Mouse (Mus musculus): Measurements from ENCODE around the gene Dhcr7. TPM values are rescaled to one million over a fixed set of nuclear protein-coding genes. Genes with fewer than 3 reads are reported as not detected.

Dhcr7 gene
- polyA plus RNA-seq, 1 experiment = 107 TPM

GRCm38 (mm10) chr7:143848768-143849482, 26.0 kb downstream of the Dhcr7 start:
- Histone ChIP-seq H3K4me2 (ENCODE audit: low read depth) (no peak overlapping the region), H3ac (ENCODE audit: control insufficient read depth, insufficient read length) (no peak overlapping the region), H3K4me3 (no peak overlapping the region), H3K79me2 (ENCODE audit: control insufficient read depth, insufficient read depth) (no peaks in the 10 kb centered on the region), H3K36me3 (ENCODE audit: control insufficient read depth, insufficient read depth) (peaks cover 24% of the 10 kb centered on the region), H3K27me3 (ENCODE audit: control insufficient read depth, insufficient read depth, insufficient read length) (no peaks in the 10 kb centered on the region)
- no peak for TF ChIP-seq SRF (IDR thresholded peaks at IDR 0.05; ENCODE audit: control insufficient read depth, insufficient read length, low read depth)
- TF ChIP-seq MYOD1 (IDR thresholded peaks at IDR 0.05; ENCODE audit: control insufficient read depth in 1 of 3, insufficient read length in 2 of 3, low read depth in 2 of 3) = no peak
- no peak for TF ChIP-seq CEBPB (IDR thresholded peaks at IDR 0.05; ENCODE audit: insufficient read depth, poor library complexity, severe bottlenecking)
- no peak for TF ChIP-seq E2F4 (IDR thresholded peaks at IDR 0.05; ENCODE audit: insufficient read depth)
- TF ChIP-seq TCF12 (IDR thresholded peaks at IDR 0.05; ENCODE audit: insufficient read depth, poor library complexity, severe bottlenecking) = no peak
- TF ChIP-seq TCF3 (IDR thresholded peaks at IDR 0.05; ENCODE audit: insufficient read length, low read depth) = no peak
- TF ChIP-seq MAX (IDR thresholded peaks at IDR 0.05; ENCODE audit: low read depth) = no peak
- TF ChIP-seq REST (IDR thresholded peaks at IDR 0.05; ENCODE audit: insufficient read depth, insufficient read length) = no peak
- no peak for TF ChIP-seq POLR2AphosphoS2 (IDR thresholded peaks at IDR 0.05; ENCODE audit: insufficient read length, low read depth)
- no peak for TF ChIP-seq POLR2A (IDR thresholded peaks at IDR 0.05; ENCODE audit: insufficient read length, low read depth)
- TF ChIP-seq MYOG (IDR thresholded peaks at IDR 0.05; ENCODE audit: control insufficient read depth in 1 of 3, insufficient read depth in 1 of 3, insufficient read length in 2 of 3, low read depth in 2 of 3) = no peak
- TF ChIP-seq USF1 (IDR thresholded peaks at IDR 0.05; ENCODE audit: low read depth) = no peak

- Histone ChIP-seq H3K36me3 (ENCODE audit: control insufficient read depth, insufficient read depth) (no peaks in the 10 kb centered on the region), H3K27me3 (ENCODE audit: control insufficient read depth, insufficient read depth, insufficient read length) (no peaks in the 10 kb centered on the region), H3ac (ENCODE audit: control insufficient read depth, insufficient read length) (no peak within 1 kb of the TSS), H3K4me3 (no peak within 1 kb of the TSS), H3K4me2 (ENCODE audit: low read depth) (no peak within 1 kb of the TSS), H3K79me2 (ENCODE audit: control insufficient read depth, insufficient read depth) (no peaks in the 10 kb centered on the region)
- TF ChIP-seq MYOG (IDR thresholded peaks at IDR 0.05; ENCODE audit: control insufficient read depth in 1 of 3, insufficient read depth in 1 of 3, insufficient read length in 2 of 3, low read depth in 2 of 3) (no peak), SRF (IDR thresholded peaks at IDR 0.05; ENCODE audit: control insufficient read depth, insufficient read length, low read depth) (no peak), CEBPB (IDR thresholded peaks at IDR 0.05; ENCODE audit: insufficient read depth, poor library complexity, severe bottlenecking) (no peak), TCF12 (IDR thresholded peaks at IDR 0.05; ENCODE audit: insufficient read depth, poor library complexity, severe bottlenecking) (no peak)
Measured at GRCm38 (mm10) chr7:143866538-143866937, 43.6 kb downstream of the Dhcr7 start, which contains the start of gene Gm498. Gm498 (plus strand) TSS chr7:143866838.

GRCm38 (mm10) chr7:143868874-143869273, 45.9 kb downstream of the Dhcr7 start:
- Histone ChIP-seq H3K4me2 (ENCODE audit: low read depth) (no peak overlapping the region), H3K36me3 (ENCODE audit: control insufficient read depth, insufficient read depth) (no peaks in the 10 kb centered on the region), H3K79me2 (ENCODE audit: control insufficient read depth, insufficient read depth) (no peaks in the 10 kb centered on the region), H3ac (ENCODE audit: control insufficient read depth, insufficient read length) (no peak overlapping the region), H3K27me3 (ENCODE audit: control insufficient read depth, insufficient read depth, insufficient read length) (no peaks in the 10 kb centered on the region), H3K4me3 (no peak overlapping the region)
- TF ChIP-seq USF1 (IDR thresholded peaks at IDR 0.05; ENCODE audit: low read depth) (no peak), POLR2AphosphoS2 (IDR thresholded peaks at IDR 0.05; ENCODE audit: insufficient read length, low read depth) (no peak), MAX (IDR thresholded peaks at IDR 0.05; ENCODE audit: low read depth) (no peak), REST (IDR thresholded peaks at IDR 0.05; ENCODE audit: insufficient read depth, insufficient read length) (no peak), CEBPB (IDR thresholded peaks at IDR 0.05; ENCODE audit: insufficient read depth, poor library complexity, severe bottlenecking) (no peak), MYOD1 (IDR thresholded peaks at IDR 0.05; ENCODE audit: control insufficient read depth in 1 of 3, insufficient read length in 2 of 3, low read depth in 2 of 3) (no peak), TCF12 (IDR thresholded peaks at IDR 0.05; ENCODE audit: insufficient read depth, poor library complexity, severe bottlenecking) (no peak), POLR2A (IDR thresholded peaks at IDR 0.05; ENCODE audit: insufficient read length, low read depth) (no peak), MYOG (IDR thresholded peaks at IDR 0.05; ENCODE audit: control insufficient read depth in 1 of 3, insufficient read depth in 1 of 3, insufficient read length in 2 of 3, low read depth in 2 of 3) (no peak), SRF (IDR thresholded peaks at IDR 0.05; ENCODE audit: control insufficient read depth, insufficient read length, low read depth) (no peak), TCF3 (IDR thresholded peaks at IDR 0.05; ENCODE audit: insufficient read length, low read depth) (no peak), E2F4 (IDR thresholded peaks at IDR 0.05; ENCODE audit: insufficient read depth) (no peak)

DNA sequence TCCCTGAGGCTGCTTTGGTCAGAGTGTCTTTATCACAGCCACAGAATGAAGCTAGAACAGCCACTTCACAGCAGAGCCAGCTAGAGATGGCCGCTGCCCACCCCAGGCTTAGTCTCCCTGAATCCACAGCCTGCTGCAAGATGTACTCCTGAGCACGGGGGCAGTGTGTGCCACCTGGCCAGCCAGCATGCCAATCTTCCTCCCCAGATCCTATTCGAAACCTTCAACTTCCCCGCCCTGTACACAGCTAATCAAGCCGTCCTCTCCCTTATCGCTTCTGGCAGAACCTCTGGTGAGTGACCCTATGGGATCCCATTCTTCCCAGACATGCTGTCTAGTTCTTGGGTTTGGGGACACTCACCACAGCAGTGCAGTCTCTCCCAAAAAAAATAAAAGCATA, 60.8 kb downstream of the Dhcr7 start:
- Histone ChIP-seq H3K27me3 (ENCODE audit: control insufficient read depth, insufficient read depth, insufficient read length) (no peaks in the 10 kb centered on the region), H3K4me2 (ENCODE audit: low read depth) (no peak overlapping the region), H3K36me3 (ENCODE audit: control insufficient read depth, insufficient read depth) (no peaks in the 10 kb centered on the region), H3K79me2 (ENCODE audit: control insufficient read depth, insufficient read depth) (no peaks in the 10 kb centered on the region), H3ac (ENCODE audit: control insufficient read depth, insufficient read length) (no peak overlapping the region), H3K4me3 (no peak overlapping the region)
- TF ChIP-seq CEBPB (IDR thresholded peaks at IDR 0.05; ENCODE audit: insufficient read depth, poor library complexity, severe bottlenecking) (no peak), MAX (IDR thresholded peaks at IDR 0.05; ENCODE audit: low read depth) (no peak), POLR2AphosphoS2 (IDR thresholded peaks at IDR 0.05; ENCODE audit: insufficient read length, low read depth) (no peak), TCF3 (IDR thresholded peaks at IDR 0.05; ENCODE audit: insufficient read length, low read depth) (no peak), SRF (IDR thresholded peaks at IDR 0.05; ENCODE audit: control insufficient read depth, insufficient read length, low read depth) (no peak), POLR2A (IDR thresholded peaks at IDR 0.05; ENCODE audit: insufficient read length, low read depth) (no peak), USF1 (IDR thresholded peaks at IDR 0.05; ENCODE audit: low read depth) (no peak)

GRCm38 (mm10) chr7:143891146-143891545, 68.2 kb downstream of the Dhcr7 start:
- no peak for TF ChIP-seq TCF12 (IDR thresholded peaks at IDR 0.05; ENCODE audit: insufficient read depth, poor library complexity, severe bottlenecking)
- TF ChIP-seq POLR2AphosphoS2 (IDR thresholded peaks at IDR 0.05; ENCODE audit: insufficient read length, low read depth) = no peak
- TF ChIP-seq MAX (IDR thresholded peaks at IDR 0.05; ENCODE audit: low read depth) = no peak
- TF ChIP-seq REST (IDR thresholded peaks at IDR 0.05; ENCODE audit: insufficient read depth, insufficient read length) = no peak
- no peak for TF ChIP-seq SRF (IDR thresholded peaks at IDR 0.05; ENCODE audit: control insufficient read depth, insufficient read length, low read depth)
- Histone ChIP-seq H3K79me2 (ENCODE audit: control insufficient read depth, insufficient read depth) (no peaks in the 10 kb centered on the region), H3K36me3 (ENCODE audit: control insufficient read depth, insufficient read depth) (no peaks in the 10 kb centered on the region), H3ac (ENCODE audit: control insufficient read depth, insufficient read length) (no peak overlapping the region), H3K27me3 (ENCODE audit: control insufficient read depth, insufficient read depth, insufficient read length) (no peaks in the 10 kb centered on the region), H3K4me3 (no peak overlapping the region), H3K4me2 (ENCODE audit: low read depth) (no peak overlapping the region)

Measured in myocyte (in vitro differentiated cells).